Mouse (Mus musculus): ENCODE results near the gene Zbtb7a.
"Not testable (repeated sequence)": the region's sequence is repeated elsewhere in the genome, so short reads cannot be mapped to it uniquely, and the experiment has no call there.

Zbtb7a gene

DNA sequence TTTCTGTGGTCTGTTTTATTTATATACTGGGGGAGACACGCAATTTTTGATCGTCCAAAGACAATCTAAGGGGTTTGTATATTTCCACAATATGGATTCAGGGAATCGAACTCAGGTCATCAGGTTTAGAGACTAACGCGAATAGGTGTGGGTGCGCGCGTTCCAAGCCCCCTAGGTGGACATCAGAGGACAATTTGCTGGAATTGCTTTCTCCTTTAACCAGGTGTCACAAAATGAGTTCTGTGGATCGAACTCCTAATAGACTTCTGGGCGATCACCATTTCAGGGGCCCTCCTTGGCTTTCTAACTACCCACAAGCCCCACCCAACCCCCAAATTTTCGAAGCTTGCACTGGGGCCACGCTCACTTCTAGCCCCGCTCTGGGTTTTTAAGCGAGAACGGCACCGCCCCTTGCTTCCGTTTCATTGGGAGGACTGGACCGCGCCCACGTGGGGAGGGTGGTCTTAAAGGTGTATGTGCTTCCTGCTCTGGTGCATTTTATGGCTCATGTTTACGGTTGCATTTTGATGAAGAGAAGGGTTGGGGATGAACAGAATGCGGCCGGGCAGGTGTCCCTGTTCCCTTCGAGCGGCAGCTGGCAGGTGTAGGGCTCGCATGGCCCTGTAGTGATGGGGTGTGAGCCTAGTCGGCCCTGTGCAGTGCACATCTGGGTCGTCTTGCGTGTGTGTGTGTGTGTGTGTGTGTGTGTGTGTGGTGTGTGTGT is 33.7 kb downstream of the Zbtb7a start:
- DNase-seq (ENCODE audit: low read depth, low spot score) = peak; percentile 70

DNA sequence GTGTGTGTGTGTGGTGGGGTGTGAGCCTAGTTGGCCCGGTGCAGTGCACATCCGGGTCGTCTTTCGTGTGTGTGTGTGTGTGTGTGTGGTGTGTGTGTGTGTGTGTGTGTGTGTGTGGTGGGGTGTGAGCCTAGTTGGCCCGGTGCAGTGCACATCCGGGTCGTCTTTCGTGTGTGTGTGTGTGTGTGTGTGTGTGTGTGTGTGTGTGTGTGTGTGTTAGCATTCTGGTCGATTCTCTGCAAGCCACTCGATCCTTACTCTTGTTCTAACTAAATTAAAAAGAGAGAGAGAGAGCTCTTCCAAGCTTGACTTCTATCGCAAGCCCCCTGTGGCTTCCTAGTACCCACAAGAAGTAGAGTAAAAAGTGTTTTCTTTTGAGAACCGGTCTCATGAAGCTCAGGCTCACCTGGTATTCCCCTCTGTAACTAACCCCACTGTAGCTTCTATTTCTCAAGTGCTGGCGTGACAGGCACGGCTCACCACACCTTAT is 34.4 kb downstream of the Zbtb7a start:
- DNase-seq (ENCODE audit: low read depth, low spot score) = not testable (repeated sequence)

GRCm38 (mm10) chr10:81173132-81173531 is 38.1 kb downstream of the Zbtb7a start:
- peak; percentile 76 for DNase-seq (ENCODE audit: low read depth, low spot score)

DNA sequence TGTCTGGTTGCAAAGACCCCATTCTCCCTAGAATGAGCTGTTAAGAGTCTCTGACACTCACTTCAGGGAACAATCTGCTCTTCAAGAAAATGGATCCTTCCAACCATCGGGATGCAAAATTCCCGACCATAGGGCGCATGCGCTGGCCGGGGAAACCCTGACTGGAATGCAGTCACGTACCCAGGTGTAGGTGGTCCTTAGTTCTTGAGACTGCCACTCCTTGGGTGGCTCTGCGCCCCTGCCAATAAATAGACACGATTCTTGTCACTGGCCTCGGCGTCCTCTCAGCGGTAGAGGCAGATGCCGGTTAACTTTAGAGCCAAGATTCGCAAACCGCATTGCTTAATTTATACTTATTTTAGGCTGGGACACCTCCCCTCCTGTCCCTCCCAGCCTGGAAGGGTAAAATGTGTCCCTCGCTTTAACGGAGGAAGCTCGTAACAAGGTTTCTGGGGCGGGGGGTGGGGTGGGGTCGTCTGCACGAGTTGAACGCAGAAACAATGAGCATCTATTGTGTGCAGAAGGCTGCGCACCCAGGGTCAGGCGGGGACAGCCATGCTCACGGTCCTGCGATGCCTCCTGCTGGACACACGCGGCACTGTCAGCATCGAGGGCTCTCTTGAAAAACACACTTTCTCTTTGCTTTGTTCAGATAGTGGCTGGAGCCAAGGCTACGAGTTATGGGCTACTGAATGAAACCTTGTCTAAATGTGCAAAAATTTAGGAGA is 39.8 kb downstream of the Zbtb7a start:
- DNase-seq (ENCODE audit: low read depth, low spot score) = peak; percentile 85

DNA sequence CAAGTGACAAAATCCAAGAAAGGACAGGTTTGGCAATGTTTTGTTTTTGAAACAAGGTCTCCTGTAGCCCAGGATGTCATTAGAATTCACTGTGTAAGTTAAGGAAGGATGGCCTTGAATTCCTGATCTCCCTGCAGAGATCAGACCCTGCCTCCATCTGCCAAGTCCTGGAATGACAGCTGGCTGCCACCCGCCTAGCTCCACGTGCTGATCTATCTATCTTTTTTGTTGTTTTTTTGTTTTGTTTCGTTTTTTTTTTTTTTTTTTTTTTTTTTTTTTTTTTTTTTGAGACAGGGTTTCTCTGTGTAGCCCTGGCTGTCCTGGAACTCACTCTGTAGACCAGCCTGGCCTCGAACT is 40.3 kb downstream of the Zbtb7a start:
- not testable (repeated sequence) for DNase-seq (ENCODE audit: low read depth, low spot score)

DNA sequence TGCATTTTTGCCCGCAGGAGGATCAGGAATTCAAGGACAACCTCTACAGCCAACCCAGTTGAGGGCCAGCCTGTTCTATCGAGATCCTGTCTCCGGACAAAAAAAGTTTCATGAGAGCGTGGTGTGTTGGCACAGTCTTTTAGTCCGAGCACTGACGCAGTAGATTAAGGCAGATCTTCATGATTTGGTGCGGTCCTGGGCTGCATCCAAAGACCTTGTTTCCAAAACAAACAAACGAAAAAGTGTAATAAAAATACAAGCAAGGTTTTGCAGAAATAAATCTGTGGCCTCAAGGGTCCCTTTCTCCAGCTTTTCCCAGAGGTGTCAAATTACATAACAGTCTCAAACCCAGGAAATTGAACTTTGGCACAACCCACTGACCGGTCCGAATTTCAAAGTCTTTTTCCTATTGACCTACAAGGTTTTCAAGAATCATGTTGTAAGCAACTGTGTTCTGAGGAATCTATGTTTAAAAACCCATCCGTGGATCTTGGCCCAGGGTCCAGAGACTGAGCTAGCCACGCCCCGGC is 41.0 kb downstream of the Zbtb7a start:
- no peak for DNase-seq (ENCODE audit: low read depth, low spot score)

- peak; percentile 96 for DNase-seq (ENCODE audit: low read depth, low spot score)
These were observed 41.6 kb downstream of the Zbtb7a start, which contains the start of gene Eef2 for GRCm38 (mm10) chr10:81176466-81177271. Gene Eef2, plus strand, starts transcription at chr10:81176631.

GRCm38 (mm10) chr10:81177491-81177925 is 42.5 kb downstream of the Zbtb7a start:
- DNase-seq (ENCODE audit: low read depth, low spot score) = no peak

DNA sequence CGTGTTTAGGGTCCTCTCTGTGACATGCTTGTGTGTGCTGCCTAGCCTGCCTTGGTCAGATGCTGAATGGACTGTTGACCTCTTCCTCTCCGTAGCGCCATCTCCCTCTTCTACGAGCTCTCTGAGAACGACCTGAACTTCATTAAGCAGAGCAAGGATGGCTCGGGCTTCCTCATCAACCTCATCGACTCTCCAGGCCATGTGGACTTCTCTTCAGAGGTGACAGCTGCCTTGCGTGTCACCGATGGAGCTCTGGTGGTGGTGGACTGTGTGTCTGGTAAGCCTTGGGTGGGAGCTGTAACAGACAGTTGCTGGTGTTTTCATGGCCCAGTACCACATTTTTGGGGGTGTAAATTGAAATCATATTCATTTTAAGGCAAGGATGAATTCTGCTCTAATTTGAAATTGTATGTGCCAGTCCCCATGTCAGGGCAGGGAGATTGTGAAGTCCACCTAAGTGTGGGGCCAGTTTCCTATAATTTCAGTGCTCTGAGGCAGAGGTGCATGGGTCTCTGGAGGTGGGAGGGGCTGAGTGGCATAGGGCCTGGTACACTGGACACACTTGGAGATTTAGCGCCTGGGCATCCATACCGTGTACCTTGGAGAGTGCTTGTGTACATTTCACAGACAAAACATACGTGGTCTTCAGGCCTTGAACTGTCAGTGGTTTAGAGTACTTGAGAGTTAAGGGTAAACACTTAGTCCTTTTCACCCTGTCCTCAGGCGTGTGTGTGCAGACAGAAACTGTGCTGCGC is 43.1 kb downstream of the Zbtb7a start:
- no peak for DNase-seq (ENCODE audit: low read depth, low spot score)

- DNase-seq (ENCODE audit: low read depth, low spot score) = no peak
These were observed 43.9 kb downstream of the Zbtb7a start for GRCm38 (mm10) chr10:81178927-81179326.

GRCm38 (mm10) chr10:81179451-81180342 is 44.7 kb downstream of the Zbtb7a start:
- no peak for DNase-seq (ENCODE audit: low read depth, low spot score)

GRCm38 (mm10) chr10:81180946-81181345 is 45.9 kb downstream of the Zbtb7a start:
- DNase-seq (ENCODE audit: low read depth, low spot score) = no peak

GRCm38 (mm10) chr10:81181860-81182259 is 46.8 kb downstream of the Zbtb7a start:
- not testable (repeated sequence) for DNase-seq (ENCODE audit: low read depth, low spot score)

GRCm38 (mm10) chr10:81182336-81183333 is 47.6 kb downstream of the Zbtb7a start, which contains the start of gene Dapk3:
Gene Dapk3, plus strand, starts transcription at chr10:81183005.
- DNase-seq (ENCODE audit: low read depth, low spot score) = peak; percentile 99

GRCm38 (mm10) chr10:81183805-81184204 is 48.8 kb downstream of the Zbtb7a start, which contains the start of gene 4930442H23Rik:
Gene 4930442H23Rik, minus strand, starts transcription at chr10:81183849.
- no peak for DNase-seq (ENCODE audit: low read depth, low spot score)

GRCm38 (mm10) chr10:81184765-81185164 is 49.7 kb downstream of the Zbtb7a start:
- DNase-seq (ENCODE audit: low read depth, low spot score) = no peak

GRCm38 (mm10) chr10:81187161-81187560 is 52.1 kb downstream of the Zbtb7a start:
- no peak for DNase-seq (ENCODE audit: low read depth, low spot score)

- no peak for DNase-seq (ENCODE audit: low read depth, low spot score)
These were observed 54.8 kb downstream of the Zbtb7a start for GRCm38 (mm10) chr10:81189821-81190220.

Data from embryo, embryonic 11.5 days (tissue).